8 mouse cellular contexts compared by ENCODE assay signal in the genomic region with DNA sequence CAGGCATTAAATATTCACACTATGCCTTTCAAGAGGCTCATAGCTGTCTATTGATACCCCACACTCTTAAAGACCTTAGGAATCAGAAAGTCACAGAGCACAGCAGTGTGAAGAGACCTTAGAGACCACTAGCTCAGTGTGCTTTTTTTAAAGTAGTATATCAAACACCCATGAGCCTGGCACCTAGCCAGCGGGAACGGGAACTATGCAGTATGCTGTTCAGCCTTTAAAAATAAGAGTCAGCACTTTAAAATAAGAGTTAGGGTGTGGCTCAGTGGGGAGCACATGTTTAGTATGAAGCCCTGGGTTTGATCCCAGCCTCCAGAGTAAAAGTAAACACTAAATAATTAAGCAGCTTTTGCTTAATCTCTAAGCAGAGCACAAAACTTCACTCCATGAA. TPM values are rescaled to one million over a fixed set of nuclear protein-coding genes. Genes with fewer than 3 reads are reported as not detected.
A peak's percentile ranks its signal among the peaks of the same experiment; 100 is the strongest.
DNase-seq lines count a peak whose midpoint lies in the region; ATAC-seq and TF ChIP-seq lines count a peak whose summit lies in the region.
"Had no signal": no experiment of that assay in that cellular context is flagged by ENCODE, and none has a peak within 500 bp of the region (broad histone marks: within the 10 kb centered on the region; RNA-seq: fewer than 3 reads in every experiment).

No protein-coding gene starts in this region.

- no peaks in the 10 kb centered on the region for H3K4me1 ChIP-seq in kidney, postnatal 0 days (replicated peaks; ENCODE audit: insufficient read depth, low read length)
- H3K4me1 ChIP-seq in hindbrain, embryonic 12.5 days, result no peaks in the 10 kb centered on the region
- H3K4me1 ChIP-seq: liver, embryonic 13.5 days had no signal

- peak; percentile 4 for DNase-seq in kidney, adult 9 months
- DNase-seq in kidney, adult 11 months, result no peak
- peak; percentile 37 for DNase-seq in 416B (ENCODE audit: low read depth)
- peak; percentile 46 for DNase-seq in adipocyte (ENCODE audit: low spot score)
- DNase-seq in kidney, postnatal 0 days (ENCODE audit: low spot score), result peak; percentile 65
- no peak for DNase-seq in thymus, postnatal 25 days
- DNase-seq: liver, embryonic 13.5 days had no signal

- H3K4me3 ChIP-seq in kidney, postnatal 0 days (replicated peaks; ENCODE audit: low read depth, low read length), result no peak overlapping the region
- H3K4me3 ChIP-seq in hindbrain, embryonic 12.5 days, result no peak overlapping the region
- H3K4me3 ChIP-seq: liver, embryonic 13.5 days had no signal

- 38% methylated on average over 2 of the region's 2 CpGs for WGBS in kidney, postnatal 0 days
- WGBS in hindbrain, embryonic 12.5 days, result 76% methylated on average over 2 of the region's 2 CpGs

- H3K27me3 ChIP-seq in kidney, postnatal 0 days (ENCODE audit: insufficient read depth, low read length), result no peaks in the 10 kb centered on the region
- H3K27me3 ChIP-seq in hindbrain, embryonic 12.5 days, result no peaks in the 10 kb centered on the region
- H3K27me3 ChIP-seq: liver, embryonic 13.5 days had no signal

- no peaks in the 10 kb centered on the region for H3K36me3 ChIP-seq in kidney, postnatal 0 days (ENCODE audit: insufficient read depth, low read length)
- 0 out of 2 replicates have a peak, but pooled peaks cover 3% of the 10 kb centered on the region for H3K36me3 ChIP-seq in hindbrain, embryonic 12.5 days
- H3K36me3 ChIP-seq: liver, embryonic 13.5 days had no signal

- H3K9ac ChIP-seq in kidney, postnatal 0 days (ENCODE audit: low read depth, low read length), result no peak overlapping the region
- H3K9ac ChIP-seq in hindbrain, embryonic 12.5 days, result no peak overlapping the region
- H3K9ac ChIP-seq: liver, embryonic 13.5 days had no signal

- H3K4me2 ChIP-seq in kidney, postnatal 0 days (ENCODE audit: low read length), result no peak overlapping the region
- H3K4me2 ChIP-seq in hindbrain, embryonic 12.5 days (replicated peaks), result no peak overlapping the region
- H3K4me2 ChIP-seq: liver, embryonic 13.5 days had no signal

- H3K27ac ChIP-seq in kidney, postnatal 0 days, result no peak overlapping the region
- no peak overlapping the region for H3K27ac ChIP-seq in hindbrain, embryonic 12.5 days
- H3K27ac ChIP-seq: liver, embryonic 13.5 days had no signal

- no peaks in the 10 kb centered on the region for H3K9me3 ChIP-seq in kidney, postnatal 0 days (replicated peaks; ENCODE audit: low read length)
- no peaks in the 10 kb centered on the region for H3K9me3 ChIP-seq in hindbrain, embryonic 12.5 days (replicated peaks)
- H3K9me3 ChIP-seq: liver, embryonic 13.5 days had no signal

- no peak; the same call in 1 of the 2 replicates for ATAC-seq in kidney, postnatal 0 days (replicated peaks; ENCODE audit: low FRiP score, low read depth)
- ATAC-seq in hindbrain, embryonic 12.5 days (ENCODE audit: low FRiP score), result no peak

- TF ChIP-seq CTCF in kidney, postnatal 0 days (IDR thresholded peaks at IDR 0.05; ENCODE audit: low read depth), result no peak

RNA-seq across cellular contexts. Expression of a gene that starts 12.7 kb away (rescaled TPM):
- polyA plus RNA-seq in kidney, postnatal 0 days (2015; fragmentation: Nextera tagmentation; extraction: Ambion mirVana), result 17.3 and 18.1 TPM in 2 replicates
- polyA plus RNA-seq in hindbrain, embryonic 12.5 days (2016; fragmentation: Nextera tagmentation; extraction: Ambion mirVana), result 40.6 and 47.1 TPM in 2 replicates

RNA-seq across cellular contexts. Expression of a gene that starts 32.1 kb away (rescaled TPM):
- polyA plus RNA-seq in kidney, postnatal 0 days (2015; fragmentation: Nextera tagmentation; extraction: Ambion mirVana), result 13.2 and 14.4 TPM in 2 replicates
- polyA plus RNA-seq in hindbrain, embryonic 12.5 days (2016; fragmentation: Nextera tagmentation; extraction: Ambion mirVana), result 27.0 and 28.4 TPM in 2 replicates

Comparison
In these comparisons a context has a peak if more than half of its experiments do, and no peak if none do; other contexts are left out.
1. DNase-seq: peak in kidney, adult 9 months (single experiment), 416B (single experiment), adipocyte (single experiment) and kidney, postnatal 0 days (single experiment); none in kidney, adult 11 months (single experiment) and thymus, postnatal 25 days (single experiment).